Mouse (Mus musculus): ENCODE results near the gene Gm6034. TPM values are rescaled to one million over a fixed set of nuclear protein-coding genes. Genes with fewer than 3 reads are reported as not detected.
"Not testable (repeated sequence)": the region's sequence is repeated elsewhere in the genome, so short reads cannot be mapped to it uniquely, and the experiment has no call there.

The Gm6034 gene
- polyA plus RNA-seq, 1 experiment: not detected

GRCm38 (mm10) chr17:36001121-36001897 is 41.5 kb upstream of the Gm6034 start:
- no peak overlapping the region for H3K4me3 ChIP-seq
- no peaks in the 10 kb centered on the region for H3K27me3 ChIP-seq (ENCODE audit: control insufficient read depth, insufficient read depth, insufficient read length)
- H3K4me2 ChIP-seq (ENCODE audit: low read depth): peak overlapping the region; percentile 75
- H3K79me2 ChIP-seq (ENCODE audit: control insufficient read depth, insufficient read depth): peaks cover 73% of the 10 kb centered on the region
- H3K36me3 ChIP-seq (ENCODE audit: control insufficient read depth, insufficient read depth): no peaks in the 10 kb centered on the region
- peak in 1 of 3 experiments; percentile 19 for TF ChIP-seq MYOG (IDR thresholded peaks at IDR 0.05; ENCODE audit: control insufficient read depth in 1 of 3, insufficient read depth in 1 of 3, insufficient read length in 2 of 3, low read depth in 2 of 3)
- peak in 1 of 3 experiments; percentile 17 for TF ChIP-seq MYOD1 (IDR thresholded peaks at IDR 0.05; ENCODE audit: control insufficient read depth in 1 of 3, insufficient read length in 2 of 3, low read depth in 2 of 3)
- TF ChIP-seq SRF (IDR thresholded peaks at IDR 0.05; ENCODE audit: control insufficient read depth, insufficient read length, low read depth): no peak
- H3ac ChIP-seq (ENCODE audit: control insufficient read depth, insufficient read length): no peak overlapping the region

- H3K27me3 ChIP-seq (ENCODE audit: control insufficient read depth, insufficient read depth, insufficient read length): no peaks in the 10 kb centered on the region
- peaks cover 80% of the 10 kb centered on the region for H3K79me2 ChIP-seq (ENCODE audit: control insufficient read depth, insufficient read depth)
- H3K4me2 ChIP-seq (ENCODE audit: low read depth): peak overlapping the region; percentile 49
- no peak overlapping the region for H3ac ChIP-seq (ENCODE audit: control insufficient read depth, insufficient read length)
- no peak overlapping the region for H3K4me3 ChIP-seq
- no peaks in the 10 kb centered on the region for H3K36me3 ChIP-seq (ENCODE audit: control insufficient read depth, insufficient read depth)
- peak in 1 of 3 experiments; percentile 9 for TF ChIP-seq MYOD1 (IDR thresholded peaks at IDR 0.05; ENCODE audit: control insufficient read depth in 1 of 3, insufficient read length in 2 of 3, low read depth in 2 of 3)
- TF ChIP-seq MAX (IDR thresholded peaks at IDR 0.05; ENCODE audit: low read depth): no peak
These were observed 40.8 kb upstream of the Gm6034 start for GRCm38 (mm10) chr17:36001966-36002365.

GRCm38 (mm10) chr17:36003331-36003730 is 39.4 kb upstream of the Gm6034 start:
- TF ChIP-seq E2F4 (IDR thresholded peaks at IDR 0.05; ENCODE audit: insufficient read depth) (no peak), POLR2A (IDR thresholded peaks at IDR 0.05; ENCODE audit: insufficient read length, low read depth) (no peak), MAX (IDR thresholded peaks at IDR 0.05; ENCODE audit: low read depth) (no peak), MYOG (IDR thresholded peaks at IDR 0.05; ENCODE audit: control insufficient read depth in 1 of 3, insufficient read depth in 1 of 3, insufficient read length in 2 of 3, low read depth in 2 of 3) (no peak), TCF12 (IDR thresholded peaks at IDR 0.05; ENCODE audit: insufficient read depth, poor library complexity, severe bottlenecking) (no peak), TCF3 (IDR thresholded peaks at IDR 0.05; ENCODE audit: insufficient read length, low read depth) (no peak), CEBPB (IDR thresholded peaks at IDR 0.05; ENCODE audit: insufficient read depth, poor library complexity, severe bottlenecking) (no peak), SRF (IDR thresholded peaks at IDR 0.05; ENCODE audit: control insufficient read depth, insufficient read length, low read depth) (no peak), USF1 (IDR thresholded peaks at IDR 0.05; ENCODE audit: low read depth) (no peak), POLR2AphosphoS2 (IDR thresholded peaks at IDR 0.05; ENCODE audit: insufficient read length, low read depth) (no peak), MYOD1 (IDR thresholded peaks at IDR 0.05; ENCODE audit: control insufficient read depth in 1 of 3, insufficient read length in 2 of 3, low read depth in 2 of 3) (no peak), REST (IDR thresholded peaks at IDR 0.05; ENCODE audit: insufficient read depth, insufficient read length) (no peak)
- Histone ChIP-seq H3K79me2 (ENCODE audit: control insufficient read depth, insufficient read depth) (peaks cover 68% of the 10 kb centered on the region), H3K4me3 (no peak overlapping the region), H3K27me3 (ENCODE audit: control insufficient read depth, insufficient read depth, insufficient read length) (no peaks in the 10 kb centered on the region), H3ac (ENCODE audit: control insufficient read depth, insufficient read length) (no peak overlapping the region), H3K36me3 (ENCODE audit: control insufficient read depth, insufficient read depth) (no peaks in the 10 kb centered on the region), H3K4me2 (ENCODE audit: low read depth) (no peak overlapping the region)

- not testable (repeated sequence) for H3ac ChIP-seq (ENCODE audit: control insufficient read depth, insufficient read length); H3K4me3 ChIP-seq; H3K27me3 ChIP-seq (ENCODE audit: control insufficient read depth, insufficient read depth, insufficient read length); H3K36me3 ChIP-seq (ENCODE audit: control insufficient read depth, insufficient read depth); H3K4me2 ChIP-seq (ENCODE audit: low read depth)
- peaks cover 58% of the 10 kb centered on the region for H3K79me2 ChIP-seq (ENCODE audit: control insufficient read depth, insufficient read depth)
These were observed 38.4 kb upstream of the Gm6034 start for GRCm38 (mm10) chr17:36004409-36004808.

GRCm38 (mm10) chr17:36014977-36015376 is 27.8 kb upstream of the Gm6034 start:
- Histone ChIP-seq H3K27me3 (ENCODE audit: control insufficient read depth, insufficient read depth, insufficient read length) (no peaks in the 10 kb centered on the region), H3K4me3 (no peak overlapping the region), H3ac (ENCODE audit: control insufficient read depth, insufficient read length) (no peak overlapping the region), H3K4me2 (ENCODE audit: low read depth) (no peak overlapping the region), H3K79me2 (ENCODE audit: control insufficient read depth, insufficient read depth) (peaks cover 49% of the 10 kb centered on the region), H3K36me3 (ENCODE audit: control insufficient read depth, insufficient read depth) (peaks cover 3% of the 10 kb centered on the region)
- no peak for TF ChIP-seq USF1 (IDR thresholded peaks at IDR 0.05; ENCODE audit: low read depth)
- no peak for TF ChIP-seq MYOG (IDR thresholded peaks at IDR 0.05; ENCODE audit: control insufficient read depth in 1 of 3, insufficient read depth in 1 of 3, insufficient read length in 2 of 3, low read depth in 2 of 3)
- TF ChIP-seq E2F4 (IDR thresholded peaks at IDR 0.05; ENCODE audit: insufficient read depth): no peak
- TF ChIP-seq MAX (IDR thresholded peaks at IDR 0.05; ENCODE audit: low read depth): no peak
- TF ChIP-seq MYOD1 (IDR thresholded peaks at IDR 0.05; ENCODE audit: control insufficient read depth in 1 of 3, insufficient read length in 2 of 3, low read depth in 2 of 3): no peak
- TF ChIP-seq CEBPB (IDR thresholded peaks at IDR 0.05; ENCODE audit: insufficient read depth, poor library complexity, severe bottlenecking): no peak
- TF ChIP-seq REST (IDR thresholded peaks at IDR 0.05; ENCODE audit: insufficient read depth, insufficient read length): no peak
- no peak for TF ChIP-seq SRF (IDR thresholded peaks at IDR 0.05; ENCODE audit: control insufficient read depth, insufficient read length, low read depth)
- TF ChIP-seq POLR2A (IDR thresholded peaks at IDR 0.05; ENCODE audit: insufficient read length, low read depth): no peak
- TF ChIP-seq TCF12 (IDR thresholded peaks at IDR 0.05; ENCODE audit: insufficient read depth, poor library complexity, severe bottlenecking): no peak
- no peak for TF ChIP-seq POLR2AphosphoS2 (IDR thresholded peaks at IDR 0.05; ENCODE audit: insufficient read length, low read depth)
- TF ChIP-seq TCF3 (IDR thresholded peaks at IDR 0.05; ENCODE audit: insufficient read length, low read depth): no peak
